Mouse (Mus musculus) left cerebral cortex, postnatal 10 days (tissue): Measurements from ENCODE around the gene Nav3. TPM values are rescaled to one million over a fixed set of nuclear protein-coding genes. Genes with fewer than 3 reads are reported as not detected.

Source experiments
- DNase-seq, 2 experiments: peaks; one replicate each; pipeline ENCODE4 v3.0.0; 2021 to 2022; ENCODE audit warnings: low spot score in 2 of 2, mixed read lengths in 1 of 2; ENCODE audit errors: extremely low spot score in 1 of 2
- intact Hi-C: fragments of 180-260 bp; cut with DNase I; formaldehyde crosslinking; loops from one replicate; pipeline ENCODE4 v1.15.1; 2025
- total RNA-seq, 2 experiments: library from RNA; stranded (reverse); gene quantifications; 2 replicates each; pipeline ENCODE4 v1.2.3; 2021

The Nav3 gene
- total RNA-seq, 2 experiments from 2014 or later: 241 to 252 TPM

DNA sequence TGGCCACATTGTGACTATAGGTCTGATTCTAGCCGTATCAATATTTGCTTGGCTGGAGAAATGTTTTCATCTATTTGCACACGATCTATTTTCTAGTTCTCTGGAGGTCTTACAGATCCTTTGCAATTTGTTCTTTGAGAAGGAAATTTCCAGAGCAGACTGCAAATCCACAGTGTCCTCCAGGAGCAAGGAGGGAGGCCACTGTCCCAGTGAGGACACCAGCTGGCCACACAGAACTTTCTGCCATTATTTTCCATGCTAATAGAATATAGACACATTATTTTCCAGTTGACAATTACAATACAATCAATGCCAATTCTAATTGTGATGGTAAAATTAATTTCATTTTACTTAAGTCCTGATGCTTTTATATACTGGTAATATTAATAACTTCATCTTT lies 783.1 kb downstream of the Nav3 start:
- intact Hi-C loops: no loop called here
- no peak for DNase-seq

DNA sequence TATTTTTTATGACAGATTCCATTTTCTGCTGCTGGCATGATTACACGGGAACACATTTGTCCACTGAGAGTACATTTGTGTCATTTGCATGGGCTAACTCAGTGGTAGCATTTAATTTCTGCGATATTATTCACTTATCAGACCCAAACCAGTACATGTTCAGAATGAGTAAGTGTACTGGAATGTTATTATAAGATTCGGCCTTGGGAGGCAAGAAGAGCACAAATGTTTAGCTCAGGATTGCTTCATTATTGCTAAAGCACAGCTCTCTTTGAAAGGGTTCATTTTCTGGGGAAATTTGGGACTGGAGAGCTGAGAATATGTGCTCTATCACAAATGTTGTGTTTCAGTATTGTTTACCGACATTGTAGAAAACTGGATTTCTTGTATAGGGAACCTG lies 788.6 kb downstream of the Nav3 start:
- intact Hi-C loops: no loop called here
- DNase-seq: no peak

DNA sequence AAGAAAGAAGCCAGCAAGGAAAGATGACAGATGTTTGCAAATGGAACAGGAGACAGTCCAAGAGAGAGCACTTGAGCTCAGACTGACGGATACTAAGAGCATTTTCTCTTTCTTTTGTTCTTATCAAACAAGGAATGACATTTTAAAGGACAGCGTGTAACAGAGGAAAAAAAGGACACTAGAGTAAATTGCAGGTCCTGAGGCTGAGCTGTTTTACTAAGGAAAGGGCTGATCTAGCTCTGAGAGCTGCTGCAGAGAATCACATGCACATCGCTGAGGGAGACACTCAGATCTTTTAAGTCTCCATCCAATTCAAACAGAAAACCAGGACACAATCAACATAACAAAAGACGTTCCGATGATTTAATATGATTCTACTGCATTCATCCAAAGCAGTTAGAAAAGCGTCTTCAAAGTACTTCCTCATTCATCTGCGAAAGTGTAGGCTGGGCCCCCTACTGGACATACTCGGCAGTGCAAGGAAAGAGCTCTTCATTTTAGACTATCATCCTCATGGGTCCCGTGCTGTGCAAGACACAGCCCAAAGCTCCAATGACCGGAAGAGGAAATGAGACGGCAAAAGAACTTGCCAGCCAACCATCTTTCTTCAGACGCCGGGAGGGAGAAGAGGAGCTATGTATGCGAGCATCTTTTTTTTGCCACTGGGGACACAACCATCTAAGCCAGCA lies 791.2 kb downstream of the Nav3 start:
- intact Hi-C loops: no loop called here
- DNase-seq: peak; percentile 77 to 81

DNA sequence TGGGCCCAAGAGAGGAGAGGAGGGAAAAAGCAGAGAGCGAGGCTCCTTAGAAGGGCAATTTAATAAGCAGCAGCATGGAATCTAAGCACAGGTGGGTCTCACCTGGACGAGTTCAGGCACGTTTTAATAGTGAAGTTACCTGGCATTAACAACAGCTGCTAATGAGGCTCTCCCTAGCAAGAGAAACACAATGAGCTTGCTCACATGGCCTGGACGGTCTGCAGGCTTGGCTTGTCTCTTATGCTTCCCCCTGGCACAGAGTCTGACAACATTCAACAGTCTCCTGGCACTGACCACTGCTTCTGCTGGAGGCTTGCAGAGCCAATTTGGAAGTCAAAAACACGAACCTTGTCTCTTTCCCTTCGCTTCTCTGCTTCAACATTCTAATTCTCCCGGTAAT lies 804.5 kb downstream of the Nav3 start:
- intact Hi-C loops: no loop called here
- no peak for DNase-seq

DNA sequence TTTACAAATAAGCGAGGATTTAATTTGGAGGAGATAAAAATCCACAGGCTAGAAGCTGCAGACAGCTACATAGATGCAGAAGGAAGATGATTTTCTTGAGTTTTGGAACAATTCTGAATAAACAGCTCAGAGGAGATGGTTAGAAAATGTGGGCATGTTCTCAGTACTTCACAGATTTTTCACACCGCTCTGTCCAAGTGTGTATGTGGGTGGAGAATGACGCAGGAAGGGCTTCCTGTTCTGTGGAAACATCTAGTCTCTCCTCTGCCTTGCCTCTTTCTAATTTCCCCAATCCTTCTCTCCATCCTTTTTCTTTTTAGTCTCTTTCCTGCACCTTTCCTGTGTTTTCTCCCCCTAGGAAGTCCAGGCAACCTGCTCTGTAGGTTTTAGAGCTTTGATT lies 812.4 kb downstream of the Nav3 start:
- DNase-seq: peak in 1 of 2 experiments; percentile 44
- intact Hi-C loops: no loop called here

DNA sequence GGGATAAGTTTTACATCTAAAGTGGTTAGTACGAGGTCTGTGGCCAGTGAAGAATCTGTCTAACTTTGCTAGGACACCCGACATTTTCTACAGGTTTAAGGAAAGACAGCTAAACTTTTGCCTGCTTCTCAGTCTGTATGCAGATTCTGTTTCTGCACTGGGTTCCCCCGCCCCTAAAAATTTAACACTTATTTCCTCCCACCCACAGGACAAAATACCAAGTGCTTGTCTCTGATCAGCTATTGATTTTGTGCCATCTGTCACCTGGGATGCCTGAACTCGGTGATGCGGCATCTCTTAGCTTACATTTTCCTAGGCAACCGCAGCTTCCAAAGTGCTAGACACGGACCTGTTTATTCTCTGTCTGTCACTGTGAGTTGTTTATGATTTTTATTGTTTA lies 814.2 kb downstream of the Nav3 start:
- no peak for DNase-seq
- intact Hi-C loops: no loop called here

- intact Hi-C loops: no loop called here
- DNase-seq: no peak
These were observed 818.3 kb downstream of the Nav3 start for GRCm38 (mm10) chr10:109637702-109638101.
